Mouse (Mus musculus): ENCODE data around the gene Fancd2. TPM values are rescaled to one million over a fixed set of nuclear protein-coding genes. Genes with fewer than 3 reads are reported as not detected.
A peak's percentile ranks its signal among the peaks of the same experiment; 100 is the strongest.

Fancd2 gene
- total RNA-seq, 2 experiments from 2014 or later = 1.7 to 2.7 TPM

DNA sequence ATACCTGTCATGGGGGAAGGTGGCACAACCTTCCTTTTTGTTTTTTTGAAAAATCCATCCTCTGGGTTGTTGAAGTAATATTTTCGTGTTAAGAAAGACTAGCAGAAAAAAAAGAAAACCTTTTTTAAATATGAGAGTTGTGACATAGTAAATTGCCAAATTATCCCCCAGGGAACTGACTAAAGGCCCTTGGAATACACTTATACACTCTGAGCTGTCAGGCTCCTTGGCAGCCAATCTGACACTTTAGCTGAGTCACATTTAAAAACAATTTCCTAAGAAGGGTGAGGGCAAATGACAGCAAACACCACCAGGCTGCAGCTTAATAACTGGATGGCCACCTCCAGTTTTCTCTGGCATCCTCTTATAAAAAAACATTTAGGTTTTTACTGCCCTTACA lies 9.2 kb upstream of the Fancd2 start:
- DNase-seq (ENCODE audit: low spot score in 2 of 2) = no peak

DNA sequence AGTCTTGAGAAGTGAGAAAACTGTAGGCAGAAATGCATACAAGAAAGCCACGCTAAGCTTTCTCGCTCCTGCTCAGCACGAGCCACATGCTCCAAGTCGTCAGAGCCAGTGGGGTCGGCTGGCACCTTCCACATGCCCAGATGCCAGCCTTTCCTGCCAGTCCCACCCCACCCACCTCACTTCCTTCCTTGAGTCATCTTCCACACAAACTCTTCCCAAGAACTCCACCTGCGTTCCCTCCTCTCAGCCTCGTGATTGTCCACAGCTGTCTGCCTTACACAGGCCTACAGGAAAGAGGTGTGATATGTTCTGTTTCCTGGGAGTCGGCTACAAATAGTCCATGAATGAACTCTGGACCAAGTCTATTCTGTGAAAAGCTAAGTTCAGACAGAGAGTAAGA lies 8.1 kb upstream of the Fancd2 start:
- DNase-seq (ENCODE audit: low spot score in 2 of 2) = no peak

DNA sequence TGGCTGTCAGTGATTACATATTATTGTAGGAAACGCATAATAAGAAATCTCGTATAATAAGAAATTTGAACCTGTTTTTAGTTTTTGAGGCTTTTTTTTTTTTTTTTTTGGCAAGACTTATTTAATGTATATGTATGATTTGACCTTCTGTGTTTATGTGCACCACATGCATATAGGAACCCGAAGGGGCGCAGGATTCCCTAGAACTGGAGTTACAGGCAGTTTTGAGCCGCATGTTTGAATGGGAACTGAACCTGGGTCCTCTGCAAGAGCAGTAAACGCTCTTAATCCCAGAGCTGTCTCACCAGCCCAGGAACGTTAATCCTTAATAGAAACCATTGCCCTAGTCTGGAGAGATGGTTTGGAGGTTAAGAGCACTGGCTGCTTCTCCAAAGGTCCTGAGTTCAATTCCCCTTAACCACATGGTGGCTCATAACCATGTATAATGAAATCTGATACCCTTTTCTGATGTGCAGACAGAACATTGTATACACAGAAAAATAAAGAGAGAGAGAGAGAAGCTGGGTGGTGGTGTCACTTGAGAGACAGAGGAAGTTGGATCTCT lies 440 bp downstream of the Fancd2 start:
- no peak for DNase-seq (ENCODE audit: low spot score in 2 of 2)

DNA sequence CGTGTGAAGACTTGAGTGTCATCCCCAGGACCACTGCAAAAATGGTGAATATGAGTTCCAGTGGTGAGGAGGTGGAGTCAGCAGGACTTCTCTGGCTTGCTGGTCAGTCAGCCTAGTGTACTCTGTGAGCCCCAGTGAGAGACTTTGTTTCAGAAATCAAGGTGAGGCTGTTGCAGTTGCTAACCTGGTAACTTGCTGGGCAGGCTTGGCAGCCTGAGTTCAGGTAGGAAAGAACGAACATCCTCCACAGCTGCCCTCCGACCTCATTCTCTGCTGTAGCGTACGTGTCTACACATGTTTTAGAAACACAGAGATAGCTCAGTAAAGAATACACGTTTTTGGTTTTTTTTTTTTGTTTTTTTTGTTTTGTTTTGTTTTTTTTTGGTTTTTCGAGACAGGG lies 3.4 kb downstream of the Fancd2 start:
- DNase-seq (ENCODE audit: low spot score in 2 of 2) = no peak

DNA sequence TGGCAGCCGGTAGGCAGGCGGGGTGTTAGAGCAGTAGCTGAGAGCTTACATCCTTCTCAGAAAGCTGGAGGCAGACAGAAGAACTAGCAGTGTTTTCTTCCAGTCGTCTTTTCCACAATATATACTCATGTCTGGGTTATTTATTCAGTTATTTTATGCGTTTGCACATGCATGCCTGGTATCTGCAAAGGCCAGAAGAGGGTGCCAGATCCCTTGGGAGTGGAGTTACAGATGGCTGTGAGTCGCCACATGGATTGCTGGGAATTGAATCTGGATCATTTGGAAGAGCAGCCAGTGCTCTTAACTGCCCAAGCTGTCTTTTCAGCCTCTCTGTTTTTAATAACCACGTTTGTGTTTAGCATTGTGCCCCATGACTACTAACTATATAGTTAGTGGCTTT lies 10.1 kb downstream of the Fancd2 start:
- DNase-seq (ENCODE audit: low spot score in 2 of 2) = no peak

DNA sequence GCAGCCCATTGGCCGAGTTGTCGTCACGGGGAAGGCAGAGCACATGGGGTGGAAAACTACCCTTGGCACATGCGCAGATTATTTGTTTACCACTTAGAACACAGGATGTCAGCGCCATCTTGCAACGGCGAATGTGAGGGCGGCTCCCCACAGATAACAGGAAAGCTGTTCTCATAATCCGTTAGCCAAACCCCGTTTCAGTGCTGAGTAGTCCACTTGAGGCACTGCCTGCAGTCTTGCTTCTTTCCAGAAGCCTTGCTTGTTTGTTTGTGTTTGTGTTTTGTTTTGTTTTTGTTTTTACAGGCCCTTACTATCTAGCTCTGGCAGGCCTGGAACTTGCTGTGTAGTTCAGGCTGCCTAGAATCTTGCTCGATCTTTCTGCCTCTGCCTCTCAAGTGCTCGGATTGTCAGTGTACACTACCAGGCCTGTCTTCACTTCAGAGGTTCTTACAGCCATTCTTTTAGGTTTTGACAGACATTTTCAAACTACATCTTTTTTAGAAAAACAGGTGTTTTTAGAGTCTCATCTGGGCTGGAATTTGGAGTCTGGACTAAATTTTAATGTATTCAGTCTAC lies 12.5 kb downstream of the Fancd2 start:
- no peak for DNase-seq (ENCODE audit: low spot score in 2 of 2)

DNA sequence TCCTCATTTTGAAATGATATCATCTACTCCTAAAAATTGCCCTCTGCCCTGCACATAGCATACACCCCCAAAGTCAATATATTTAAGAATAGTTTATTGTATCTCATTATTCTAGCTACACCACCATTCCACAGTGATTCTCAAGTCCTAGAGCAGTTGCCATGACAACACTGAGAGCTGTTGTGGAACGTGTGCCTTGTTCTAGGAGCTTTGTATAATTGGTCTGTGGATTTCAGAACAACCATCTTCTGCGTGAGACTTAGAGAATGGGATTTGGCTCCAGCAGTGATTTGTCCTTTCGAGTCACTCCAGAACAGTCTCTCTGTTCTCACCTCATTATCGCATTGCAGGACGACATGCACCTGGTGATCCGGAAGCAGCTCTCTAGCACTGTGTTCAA lies 28.3 kb downstream of the Fancd2 start:
- peak in 1 of 2 experiments; percentile 31 for DNase-seq (ENCODE audit: low spot score in 2 of 2)

DNA sequence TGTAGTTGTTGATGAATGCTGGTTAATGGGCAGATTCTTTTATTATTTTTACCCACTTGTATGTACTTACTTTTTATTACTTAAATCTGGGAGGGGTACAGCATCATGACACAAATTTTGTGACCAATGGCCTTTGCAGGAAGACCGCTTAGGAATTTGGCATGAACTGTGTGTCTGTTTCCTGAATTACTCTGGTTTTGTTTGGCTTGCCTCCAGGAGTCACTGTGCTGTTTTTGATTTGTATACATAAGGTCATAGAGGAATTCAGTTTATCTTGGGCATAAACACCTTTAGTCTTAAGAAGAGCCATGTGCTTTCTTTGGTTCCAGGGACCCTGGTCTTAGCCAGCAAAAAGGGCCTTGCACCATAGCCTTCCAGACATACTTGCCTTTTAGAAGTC lies 33.1 kb downstream of the Fancd2 start:
- no peak for DNase-seq (ENCODE audit: low spot score in 2 of 2)

DNA sequence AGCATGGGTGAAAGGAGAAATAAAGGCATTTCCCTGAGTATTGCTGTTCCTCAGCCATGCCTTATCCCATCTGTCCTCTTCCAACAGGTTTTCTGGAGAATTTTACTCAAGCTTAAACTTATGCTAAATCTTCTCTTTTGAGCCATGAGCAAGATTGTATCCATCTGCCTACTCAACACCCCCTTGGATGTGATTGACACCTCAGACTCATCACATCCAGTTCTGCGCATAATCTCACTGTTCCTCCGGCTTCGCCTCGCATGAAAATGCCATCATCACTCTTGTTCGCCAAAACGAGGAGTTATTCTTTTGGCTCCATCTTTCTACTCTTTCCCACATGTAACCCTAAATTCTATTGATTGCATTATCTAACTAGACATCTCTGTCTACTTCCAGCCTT lies 44.6 kb downstream of the Fancd2 start:
- peak; percentile 44 to 75 for DNase-seq (ENCODE audit: low spot score in 2 of 2)

DNA sequence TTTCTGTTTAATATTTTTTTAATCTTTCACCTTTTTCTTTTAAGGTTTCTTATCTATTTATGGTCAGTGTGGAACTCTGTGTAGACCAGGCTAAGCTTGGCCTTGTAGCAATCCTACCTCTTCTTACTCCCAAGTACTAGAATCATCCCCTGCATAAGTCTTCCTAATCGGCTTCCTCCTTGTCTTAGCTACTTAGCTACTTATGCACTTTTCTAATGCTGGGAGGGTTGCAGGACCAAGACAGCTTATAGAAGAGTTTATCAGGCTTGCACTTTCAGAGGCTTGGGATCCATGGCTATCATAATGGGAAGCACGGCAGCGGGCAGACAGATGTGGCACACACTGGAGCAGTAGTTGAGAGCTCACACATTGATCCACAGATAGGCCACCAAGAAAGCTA lies 47.8 kb downstream of the Fancd2 start:
- no peak for DNase-seq (ENCODE audit: low spot score in 2 of 2)

DNA sequence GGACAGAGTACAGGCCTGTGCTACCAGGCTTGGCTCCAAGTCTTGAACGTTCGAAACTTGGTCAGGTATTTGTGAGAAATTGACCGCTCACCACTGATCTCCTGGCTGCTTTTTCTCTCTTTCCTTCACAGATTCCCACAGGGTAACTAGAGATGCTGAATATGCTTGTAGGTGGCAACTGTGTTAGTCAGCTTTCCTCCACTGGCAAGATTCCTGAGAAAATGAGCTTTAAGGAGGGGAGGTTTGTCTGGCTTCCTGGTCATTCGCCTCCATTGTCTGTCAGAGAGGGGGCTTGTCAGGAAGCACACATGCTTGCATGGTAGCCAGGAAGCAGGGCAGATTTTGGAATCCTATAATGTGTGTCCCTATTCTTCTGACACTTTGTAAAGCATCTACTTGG lies 51.5 kb downstream of the Fancd2 start:
- DNase-seq (ENCODE audit: low spot score in 2 of 2) = no peak

DNA sequence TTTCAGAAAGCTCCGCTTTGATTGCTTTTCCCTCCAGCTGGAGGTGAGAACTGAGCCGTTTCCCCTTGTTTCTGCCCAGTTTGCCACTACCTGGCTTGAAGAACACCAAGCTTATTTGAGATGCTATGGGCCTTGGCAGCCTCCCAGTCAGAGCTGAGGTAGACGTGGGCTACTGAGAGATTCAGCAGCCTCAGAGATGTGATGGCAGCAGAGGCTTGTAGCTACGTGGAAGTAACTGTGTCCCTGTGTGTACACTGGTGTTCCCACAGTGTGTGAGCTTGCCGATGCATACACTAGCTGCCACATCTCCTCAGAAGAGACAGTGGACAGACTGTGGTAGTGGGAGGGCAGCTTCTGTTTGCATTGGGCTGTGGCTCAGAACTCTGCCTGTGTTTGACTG lies 53.6 kb downstream of the Fancd2 start:
- no peak for DNase-seq (ENCODE audit: low spot score in 2 of 2)

DNA sequence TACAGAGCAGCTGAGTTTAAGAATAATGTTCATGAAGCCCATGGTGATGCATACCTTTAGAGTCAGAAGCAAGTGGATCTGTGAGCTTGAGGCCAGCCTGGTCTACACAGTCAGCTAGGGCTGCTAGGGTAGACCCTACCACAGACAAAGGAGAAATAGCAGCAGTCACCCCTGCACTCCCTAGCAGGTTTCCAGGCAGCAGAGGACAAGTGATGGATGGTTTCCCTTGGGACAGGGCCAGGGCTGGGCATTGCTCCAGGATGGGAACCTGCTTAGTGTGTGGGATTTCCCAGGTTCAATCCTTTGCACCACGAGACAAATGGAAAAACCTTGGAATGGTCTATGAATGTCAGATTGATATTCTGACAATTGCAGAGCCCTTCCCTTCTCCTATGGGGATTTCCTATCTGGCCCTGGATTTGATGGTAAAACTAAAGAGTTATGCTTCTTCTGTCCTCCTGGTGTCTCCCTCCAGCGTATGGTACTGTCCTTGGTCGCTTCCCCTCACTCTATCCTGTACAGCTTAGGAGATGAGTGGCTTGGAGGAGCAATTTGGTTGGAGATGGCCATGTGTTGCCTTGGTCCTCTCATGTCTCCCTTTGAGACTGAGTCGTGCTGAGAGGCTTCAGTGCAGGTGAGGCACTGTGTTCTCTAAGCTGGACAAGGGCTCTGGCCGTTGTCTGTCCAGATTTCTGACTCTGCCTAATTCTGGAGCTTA lies 55.1 kb downstream of the Fancd2 start:
- no peak for DNase-seq (ENCODE audit: low spot score in 2 of 2)

DNA sequence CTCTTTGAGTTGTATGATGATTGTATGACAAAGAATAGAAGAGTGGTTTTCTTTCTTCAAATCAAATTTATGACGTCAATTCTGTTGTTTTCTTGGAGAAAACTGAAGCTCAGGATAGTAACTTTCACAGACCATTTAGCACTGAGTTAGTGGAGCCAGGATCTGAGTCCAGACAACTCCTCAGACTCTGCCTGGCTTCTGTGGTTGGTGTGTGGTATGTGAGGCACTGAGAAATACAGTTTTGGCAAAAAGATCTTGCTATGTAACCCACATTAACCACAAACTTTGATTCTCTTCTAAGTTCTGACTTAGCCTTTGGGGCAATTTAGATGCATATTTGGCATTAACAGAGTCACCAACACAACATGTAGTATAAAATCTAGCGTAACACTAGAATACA lies 61.2 kb downstream of the Fancd2 start:
- no peak for DNase-seq (ENCODE audit: low spot score in 2 of 2)

DNA sequence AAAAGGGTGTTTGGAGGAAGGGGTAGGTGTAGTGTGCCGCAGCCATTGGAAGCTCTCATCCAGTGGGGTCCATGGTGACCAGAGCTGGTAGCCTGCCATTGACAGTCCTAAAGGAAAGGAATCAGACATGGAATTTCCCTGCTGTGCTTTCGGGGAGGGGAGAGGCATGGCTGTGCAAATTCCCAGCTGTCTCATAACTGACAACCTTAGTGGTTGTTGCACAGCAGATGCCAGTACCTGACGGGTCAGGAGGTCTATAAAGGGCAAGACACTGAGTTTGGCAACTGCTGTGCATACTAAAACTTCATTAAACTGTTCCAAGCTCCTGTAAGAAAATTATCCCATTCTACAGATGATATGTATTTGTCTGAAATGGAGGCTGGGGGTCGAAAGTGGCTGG lies 66.5 kb downstream of the Fancd2 start:
- DNase-seq (ENCODE audit: low spot score in 2 of 2) = no peak

DNA sequence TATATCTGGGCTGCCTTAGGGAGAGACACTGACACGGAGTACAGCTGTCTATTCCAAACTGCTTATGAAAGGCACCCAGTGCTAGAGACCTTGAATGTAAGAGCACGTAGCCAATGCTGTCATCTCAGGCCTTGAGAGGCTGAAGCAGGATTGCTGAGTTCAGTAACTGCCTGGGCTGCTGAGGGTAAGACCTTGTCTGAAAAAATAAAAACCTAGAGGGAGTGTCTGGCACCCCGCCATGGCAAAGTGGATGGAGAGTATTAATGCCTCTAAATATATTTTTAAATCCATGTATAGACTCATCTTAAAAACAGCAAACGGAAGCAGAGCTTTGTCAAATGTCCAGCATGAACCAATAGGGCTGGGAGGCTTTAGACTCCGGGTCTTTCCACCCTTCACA lies 68.4 kb downstream of the Fancd2 start:
- no peak for DNase-seq (ENCODE audit: low spot score in 2 of 2)

DNA sequence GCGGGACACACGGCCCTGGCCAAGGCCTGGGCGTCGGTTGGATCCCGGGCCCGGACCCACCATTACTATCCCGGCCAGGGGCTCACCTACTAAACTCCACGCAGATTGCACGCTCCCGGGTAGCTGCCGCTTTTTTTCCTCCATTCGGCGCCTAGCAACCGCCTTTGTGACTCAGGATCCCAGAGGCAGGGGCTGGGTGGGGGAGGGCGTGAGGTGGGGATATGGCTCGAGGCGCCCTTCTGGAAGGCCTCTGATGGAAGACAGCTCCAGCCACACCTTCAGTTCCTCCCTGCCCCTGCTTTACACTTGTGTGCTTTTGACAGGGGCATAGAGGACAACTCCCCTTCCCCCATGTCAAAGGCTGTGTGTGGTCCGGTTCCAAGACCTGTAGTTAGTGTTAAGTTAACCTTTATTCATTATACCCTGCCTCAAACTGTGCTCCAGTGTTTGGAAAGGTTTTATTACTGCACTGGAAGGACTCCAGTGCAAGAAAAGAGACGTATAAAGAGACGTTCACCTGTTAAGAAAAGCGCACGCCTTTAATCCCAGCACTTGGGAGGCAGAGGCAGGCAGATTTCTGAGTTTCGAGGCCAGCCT lies 69.2 kb downstream of the Fancd2 start, which contains the start of gene Fancd2os:
TSS of gene Fancd2os (minus strand) at position 173 of the 597 bp plus-strand sequence.
- no peak for DNase-seq (ENCODE audit: low spot score in 2 of 2)

DNA sequence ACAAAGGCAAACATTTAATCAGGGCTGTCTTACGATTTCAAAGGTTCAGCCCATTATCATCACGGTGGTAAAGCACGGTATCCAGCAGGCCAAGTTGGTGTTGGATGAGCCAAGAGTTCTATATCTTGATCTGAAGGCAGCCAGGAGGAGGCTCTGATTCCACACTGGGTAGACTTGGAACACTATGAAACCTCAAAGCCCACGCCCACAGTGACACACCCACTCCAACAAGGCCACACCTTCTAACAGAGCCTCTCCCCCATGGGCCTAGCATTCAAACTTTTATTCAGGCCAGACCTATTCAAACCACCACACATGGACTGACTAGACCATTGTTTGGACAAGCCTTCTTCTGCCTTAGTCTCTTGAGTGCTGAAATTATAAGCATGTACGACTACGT lies 71.3 kb downstream of the Fancd2 start:
- DNase-seq (ENCODE audit: low spot score in 2 of 2) = no peak

DNA sequence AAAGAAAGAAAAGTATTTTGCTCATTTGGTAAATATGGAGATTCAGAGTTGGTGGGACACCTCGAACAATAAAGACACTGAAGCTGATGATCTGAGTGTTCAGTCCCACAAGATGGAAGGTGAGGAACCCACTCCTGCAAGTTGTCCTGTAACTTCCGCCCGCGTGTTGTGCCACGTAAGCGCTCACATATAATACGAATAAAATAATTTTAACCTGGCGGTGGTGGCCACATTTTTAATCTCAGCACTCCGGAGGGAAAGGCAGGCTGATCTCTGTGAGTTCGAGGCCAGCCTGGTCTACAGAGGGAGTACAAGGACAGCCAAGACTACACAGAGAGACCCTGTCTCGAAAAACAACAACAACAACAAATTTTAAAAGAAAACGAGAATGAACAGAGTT lies 72.5 kb downstream of the Fancd2 start:
- no peak for DNase-seq (ENCODE audit: low spot score in 2 of 2)

DNA sequence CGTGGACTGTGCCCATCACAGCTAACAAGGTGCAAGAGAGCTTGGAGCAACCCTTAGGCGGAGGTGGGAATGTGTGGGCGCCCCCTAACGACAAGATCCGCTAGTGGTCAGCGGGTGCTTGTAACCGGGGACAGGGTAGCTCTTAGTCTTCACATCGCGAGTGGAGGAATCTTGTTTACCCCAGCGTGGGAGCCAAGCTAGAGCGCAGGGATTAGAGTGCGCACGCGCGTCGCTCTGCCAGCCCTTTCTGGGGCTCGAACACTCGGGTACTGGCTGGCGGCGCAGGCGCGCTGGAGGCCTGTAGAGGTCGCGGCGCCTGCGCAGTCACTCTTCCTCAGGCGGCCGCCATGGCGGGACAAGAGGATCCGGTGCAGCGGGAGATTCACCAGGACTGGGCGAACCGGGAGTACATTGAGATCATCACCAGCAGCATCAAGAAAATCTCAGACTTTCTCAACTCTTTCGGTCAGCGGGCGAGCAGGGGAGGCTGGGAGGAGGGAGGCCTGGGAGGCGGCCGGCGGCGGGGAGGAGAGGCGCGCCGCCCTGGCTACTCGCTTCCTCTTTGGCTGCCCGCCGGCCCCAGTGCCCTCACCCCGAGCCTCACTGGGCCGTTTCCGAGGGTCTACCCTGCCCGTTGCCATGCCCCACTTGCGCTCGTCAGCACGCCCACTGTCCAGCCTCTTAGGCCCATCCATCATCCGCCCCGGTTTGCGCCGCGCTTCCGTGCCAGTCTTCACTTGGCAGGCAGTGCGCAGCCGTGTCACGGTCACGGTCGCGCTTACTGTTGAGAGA lies 73.1 kb downstream of the Fancd2 start, which contains the start of gene Brk1:
TSS of gene Brk1 (plus strand) at position 341 of the 792 bp plus-strand sequence.
- DNase-seq (ENCODE audit: low spot score in 2 of 2) = peak; percentile 86 to 94

DNA sequence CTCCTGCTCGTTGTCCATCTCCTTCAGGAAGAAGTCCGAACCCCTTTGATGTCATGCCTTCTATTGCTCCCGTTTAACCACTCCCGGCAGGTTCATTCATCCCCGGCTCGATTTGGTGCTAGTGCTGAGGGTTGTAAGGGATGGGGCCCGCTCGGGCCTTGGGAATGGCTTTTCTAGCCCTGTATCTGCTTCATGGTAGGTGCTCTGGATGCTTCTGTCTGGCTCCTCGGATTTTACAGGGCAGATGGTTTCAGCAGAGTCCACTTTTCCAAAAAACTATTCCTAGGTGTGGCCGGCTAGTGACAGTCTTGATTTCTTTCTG lies 73.7 kb downstream of the Fancd2 start:
- peak in 1 of 2 experiments; percentile 45 for DNase-seq (ENCODE audit: low spot score in 2 of 2)

DNA sequence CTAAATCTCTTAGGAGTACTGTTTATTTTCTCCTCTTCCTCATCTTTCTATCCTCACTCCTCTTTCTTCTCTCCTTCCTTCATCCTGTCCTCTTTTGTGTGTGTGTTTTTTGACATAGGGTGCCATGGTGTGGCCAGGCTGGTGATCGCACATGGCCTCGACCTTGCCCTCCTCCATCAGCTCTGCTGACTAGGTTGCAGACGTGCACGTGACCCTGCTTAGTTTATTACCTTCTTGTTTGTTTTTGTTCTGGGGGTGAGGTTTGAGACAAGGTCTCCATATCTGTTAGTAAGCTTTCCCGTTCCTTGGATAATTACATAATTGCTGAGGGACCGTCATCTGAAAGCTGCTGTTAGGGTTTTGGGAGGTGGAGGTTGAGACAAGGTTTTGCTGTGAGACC lies 77.4 kb downstream of the Fancd2 start:
- no peak for DNase-seq (ENCODE audit: low spot score in 2 of 2)

Data from layer of hippocampus, adult 18-20 months (tissue).